Mouse (Mus musculus) layer of hippocampus, postnatal 10 days (tissue): ENCODE measurements around the gene Vpreb2. TPM values are rescaled to one million over a fixed set of nuclear protein-coding genes. Genes with fewer than 3 reads are reported as not detected.
"Not testable (repeated sequence)": the region's sequence is repeated elsewhere in the genome, so short reads cannot be mapped to it uniquely, and the experiment has no call there.

Source experiments
- DNase-seq, 2 experiments: peaks; one replicate each; pipeline ENCODE4 v3.0.0; 2021; ENCODE audit warnings: low spot score in 2 of 2
- total RNA-seq, 2 experiments: library from RNA; stranded (reverse); gene quantifications; 2 replicates each; pipeline ENCODE4 v1.2.3; 2021

The Vpreb2 gene
- total RNA-seq, 2 experiments from 2014 or later = not detected

GRCm38 (mm10) chr16:17986456-17987132, 6.4 kb downstream of the Vpreb2 start:
- DNase-seq = peak; percentile 50 to 69

GRCm38 (mm10) chr16:17987703-17988102, 7.5 kb downstream of the Vpreb2 start:
- DNase-seq = no peak

- DNase-seq = not testable (repeated sequence)
Measured at GRCm38 (mm10) chr16:17992321-17992720, 12.1 kb downstream of the Vpreb2 start.

GRCm38 (mm10) chr16:17999668-18000067, 19.4 kb downstream of the Vpreb2 start:
- DNase-seq = no peak

- no peak for DNase-seq
Measured at GRCm38 (mm10) chr16:18004589-18004988, 24.4 kb downstream of the Vpreb2 start.

GRCm38 (mm10) chr16:18007083-18007482, 26.9 kb downstream of the Vpreb2 start:
- DNase-seq = no peak

- DNase-seq = no peak
Measured at GRCm38 (mm10) chr16:18011101-18011500, 30.9 kb downstream of the Vpreb2 start.

GRCm38 (mm10) chr16:18016482-18016881, 36.3 kb downstream of the Vpreb2 start:
- not testable (repeated sequence) for DNase-seq

GRCm38 (mm10) chr16:18022780-18023557, 42.7 kb downstream of the Vpreb2 start:
- no peak for DNase-seq

GRCm38 (mm10) chr16:18027371-18027770, 47.1 kb downstream of the Vpreb2 start:
- no peak for DNase-seq

Other genes starting within 250 kb of the Vpreb2 start
- gene Med15, start 247.5 kb upstream of the Vpreb2 start, total RNA-seq = 10 to 100 TPM; 66.2 to 69.6 TPM
- 100 to 1,000 TPM; 108 TPM for gene Klhl22, start 220.8 kb upstream of the Vpreb2 start, total RNA-seq
- gene Scarf2, start 183.1 kb upstream of the Vpreb2 start, total RNA-seq = 1 to 10 TPM; 4.7 to 5.0 TPM
- 1 to 10 TPM; 4.5 to 5.8 TPM for gene B830017H08Rik, start 147.3 kb upstream of the Vpreb2 start, total RNA-seq
- 1 to 10 TPM; 7.5 to 9.2 TPM for gene Car15, start 142.1 kb upstream of the Vpreb2 start, total RNA-seq
- gene Gm20518, start 88.8 kb upstream of the Vpreb2 start, total RNA-seq = 1 to 10 TPM; 1.3 to 1.7 TPM
- gene Tssk1, start 86.2 kb upstream of the Vpreb2 start, total RNA-seq = under 1 TPM in 1 of 2 experiments, not detected in 1; 0.09 TPM
- gene Dgcr2, start 81.9 kb upstream of the Vpreb2 start, total RNA-seq = 100 to 1,000 TPM; 109 to 114 TPM
- not detected for gene Tssk2, start 81.8 kb upstream of the Vpreb2 start, total RNA-seq
- 10 to 100 TPM; 31.7 to 33.5 TPM for gene Ess2, start 69.1 kb upstream of the Vpreb2 start, total RNA-seq
- not detected for gene Gsc2, start 65.4 kb upstream of the Vpreb2 start, total RNA-seq
- 10 to 100 TPM; 78.3 to 87.2 TPM for gene Slc25a1, start 52.2 kb upstream of the Vpreb2 start, total RNA-seq
- 100 to 1,000 TPM in 1 of 2 experiments, 10 to 100 TPM in 1; 87.0 to 112 TPM for gene Dgcr6, start 72.4 kb downstream of the Vpreb2 start, total RNA-seq
- 10 to 100 TPM; 15.8 to 17.3 TPM for gene Prodh, start 109.8 kb downstream of the Vpreb2 start, total RNA-seq
- 10 to 100 TPM; 76.3 to 78.0 TPM for gene Rtn4r, start 147.2 kb downstream of the Vpreb2 start, total RNA-seq
- not detected for gene Ccdc188, start 237.5 kb downstream of the Vpreb2 start, total RNA-seq